Mouse (Mus musculus): Measurements from ENCODE around the gene Etl4. TPM values are rescaled to one million over a fixed set of nuclear protein-coding genes. Genes with fewer than 3 reads are reported as not detected.

The Etl4 gene
- polyA plus RNA-seq, 1 experiment from 2014 or later: 10.8 TPM

- Histone ChIP-seq H3K4me3 (ENCODE audit: low read length) (no peak overlapping the region), H3K9ac (ENCODE audit: low read length) (no peak overlapping the region), H3K9me3 (replicated peaks; ENCODE audit: control insufficient read depth, low read length) (no peaks in the 10 kb centered on the region), H3K4me2 (ENCODE audit: low read depth, low read length) (no peak overlapping the region), H3K27ac (ENCODE audit: low read length) (no peak overlapping the region), H3K27me3 (ENCODE audit: control insufficient read depth, insufficient read depth, low read length) (no peaks in the 10 kb centered on the region), H3K36me3 (ENCODE audit: control insufficient read depth, insufficient read depth) (no peaks in the 10 kb centered on the region), H3K4me1 (ENCODE audit: control insufficient read depth, insufficient read depth, low read length) (peaks cover 3% of the 10 kb centered on the region; the same call in 1 of the 2 replicates)
- ATAC-seq (replicated peaks; ENCODE audit: extremely low read depth, insufficient read depth, low FRiP score): no peak
- 26% methylated on average over 3 of the region's 3 CpGs for WGBS
These were observed 779.8 kb downstream of the Etl4 start for GRCm38 (mm10) chr2:20689389-20689788.

DNA sequence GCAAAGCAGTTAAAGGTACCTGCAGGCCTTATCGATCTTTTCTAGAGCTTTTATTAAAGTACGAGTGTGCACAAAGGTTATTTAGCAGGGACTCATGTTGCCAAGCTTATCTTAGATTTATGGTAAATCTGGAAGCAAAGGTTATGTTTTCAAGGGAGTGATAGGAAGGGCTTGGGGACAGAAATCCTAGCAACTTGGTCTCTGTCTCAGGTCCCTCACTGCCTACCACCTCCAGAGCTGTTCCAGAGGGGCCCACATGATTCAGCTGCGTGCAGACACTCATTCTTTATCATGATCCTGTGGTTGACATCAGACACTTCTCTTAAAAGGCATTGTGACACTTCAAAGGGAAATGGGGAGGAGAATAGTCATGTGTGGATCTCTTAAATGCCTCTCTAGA lies 783.3 kb downstream of the Etl4 start:
- Histone ChIP-seq H3K9ac (ENCODE audit: low read length) (no peak overlapping the region), H3K27ac (ENCODE audit: low read length) (no peak overlapping the region), H3K27me3 (ENCODE audit: control insufficient read depth, insufficient read depth, low read length) (no peaks in the 10 kb centered on the region), H3K9me3 (replicated peaks; ENCODE audit: control insufficient read depth, low read length) (no peaks in the 10 kb centered on the region), H3K4me3 (ENCODE audit: low read length) (no peak overlapping the region), H3K4me2 (ENCODE audit: low read depth, low read length) (no peak overlapping the region), H3K4me1 (ENCODE audit: control insufficient read depth, insufficient read depth, low read length) (peaks cover 3% of the 10 kb centered on the region; the same call in 1 of the 2 replicates), H3K36me3 (ENCODE audit: control insufficient read depth, insufficient read depth) (no peaks in the 10 kb centered on the region)
- ATAC-seq (replicated peaks; ENCODE audit: extremely low read depth, insufficient read depth, low FRiP score): no peak
- WGBS: 62% methylated on average over 3 of the region's 3 CpGs

DNA sequence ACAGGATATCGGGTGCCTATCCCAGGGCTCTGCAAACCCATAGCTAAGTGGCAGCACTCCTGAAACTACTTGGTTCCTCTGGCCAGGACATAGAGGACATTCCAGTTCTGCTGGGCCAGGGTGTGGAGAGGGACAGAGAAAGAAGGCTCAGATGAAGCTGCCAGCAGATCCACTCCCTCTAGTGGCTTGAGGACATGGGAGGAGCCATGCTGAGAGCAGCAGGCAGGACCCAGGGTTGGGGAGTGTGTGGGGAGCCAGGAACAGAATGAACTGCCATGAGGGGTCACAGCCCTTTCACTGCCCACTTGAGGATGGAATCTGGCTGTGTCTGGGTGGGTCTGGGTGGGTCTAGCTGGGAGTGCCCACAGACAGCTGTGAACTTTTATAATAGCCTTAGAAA lies 784.2 kb downstream of the Etl4 start:
- H3K27ac ChIP-seq (ENCODE audit: low read length): no peak overlapping the region
- H3K4me2 ChIP-seq (ENCODE audit: low read depth, low read length): no peak overlapping the region
- 84% methylated on average over 1 of the region's 1 CpGs for WGBS
- H3K9me3 ChIP-seq (replicated peaks; ENCODE audit: control insufficient read depth, low read length): no peaks in the 10 kb centered on the region
- no peaks in the 10 kb centered on the region for H3K36me3 ChIP-seq (ENCODE audit: control insufficient read depth, insufficient read depth)
- H3K9ac ChIP-seq (ENCODE audit: low read length): no peak overlapping the region
- H3K27me3 ChIP-seq (ENCODE audit: control insufficient read depth, insufficient read depth, low read length): no peaks in the 10 kb centered on the region
- no peak for ATAC-seq (replicated peaks; ENCODE audit: extremely low read depth, insufficient read depth, low FRiP score)
- H3K4me1 ChIP-seq (ENCODE audit: control insufficient read depth, insufficient read depth, low read length): peaks cover 3% of the 10 kb centered on the region; the same call in 1 of the 2 replicates
- no peak overlapping the region for H3K4me3 ChIP-seq (ENCODE audit: low read length)

- H3K9me3 ChIP-seq (replicated peaks; ENCODE audit: control insufficient read depth, low read length): no peaks in the 10 kb centered on the region
- H3K27me3 ChIP-seq (ENCODE audit: control insufficient read depth, insufficient read depth, low read length): no peaks in the 10 kb centered on the region
- no peak overlapping the region for H3K4me2 ChIP-seq (ENCODE audit: low read depth, low read length)
- H3K27ac ChIP-seq (ENCODE audit: low read length): no peak overlapping the region
- no peak overlapping the region for H3K9ac ChIP-seq (ENCODE audit: low read length)
- ATAC-seq (replicated peaks; ENCODE audit: extremely low read depth, insufficient read depth, low FRiP score): no peak
- no peak overlapping the region for H3K4me3 ChIP-seq (ENCODE audit: low read length)
- H3K36me3 ChIP-seq (ENCODE audit: control insufficient read depth, insufficient read depth): no peaks in the 10 kb centered on the region
- no peaks in the 10 kb centered on the region; the same call in 1 of the 2 replicates for H3K4me1 ChIP-seq (ENCODE audit: control insufficient read depth, insufficient read depth, low read length)
- 73% methylated on average over 1 of the region's 1 CpGs for WGBS
These were observed 788.1 kb downstream of the Etl4 start for GRCm38 (mm10) chr2:20697719-20698118.

- Histone ChIP-seq H3K4me1 (ENCODE audit: control insufficient read depth, insufficient read depth, low read length) (no peaks in the 10 kb centered on the region), H3K9ac (ENCODE audit: low read length) (no peak overlapping the region), H3K4me2 (ENCODE audit: low read depth, low read length) (no peak overlapping the region), H3K27me3 (ENCODE audit: control insufficient read depth, insufficient read depth, low read length) (no peaks in the 10 kb centered on the region), H3K4me3 (ENCODE audit: low read length) (no peak overlapping the region), H3K9me3 (replicated peaks; ENCODE audit: control insufficient read depth, low read length) (no peaks in the 10 kb centered on the region), H3K27ac (ENCODE audit: low read length) (no peak overlapping the region), H3K36me3 (ENCODE audit: control insufficient read depth, insufficient read depth) (no peaks in the 10 kb centered on the region; the same call in 1 of the 2 replicates)
- ATAC-seq (replicated peaks; ENCODE audit: extremely low read depth, insufficient read depth, low FRiP score): no peak
- WGBS: 60% methylated on average over 4 of the region's 4 CpGs
These were observed 795.5 kb downstream of the Etl4 start for GRCm38 (mm10) chr2:20705110-20705509.

- H3K36me3 ChIP-seq (ENCODE audit: control insufficient read depth, insufficient read depth): no peaks in the 10 kb centered on the region; the same call in 1 of the 2 replicates
- WGBS: 83% methylated on average over 7 of the region's 7 CpGs
- no peak for ATAC-seq (replicated peaks; ENCODE audit: extremely low read depth, insufficient read depth, low FRiP score)
- no peaks in the 10 kb centered on the region for H3K4me1 ChIP-seq (ENCODE audit: control insufficient read depth, insufficient read depth, low read length)
- H3K4me2 ChIP-seq (ENCODE audit: low read depth, low read length): no peak overlapping the region
- H3K9me3 ChIP-seq (replicated peaks; ENCODE audit: control insufficient read depth, low read length): no peaks in the 10 kb centered on the region
- no peaks in the 10 kb centered on the region for H3K27me3 ChIP-seq (ENCODE audit: control insufficient read depth, insufficient read depth, low read length)
- H3K9ac ChIP-seq (ENCODE audit: low read length): no peak overlapping the region
- H3K27ac ChIP-seq (ENCODE audit: low read length): no peak overlapping the region
- no peak overlapping the region for H3K4me3 ChIP-seq (ENCODE audit: low read length)
These were observed 801.0 kb downstream of the Etl4 start for GRCm38 (mm10) chr2:20710589-20710988.

- no peak for ATAC-seq (replicated peaks; ENCODE audit: extremely low read depth, insufficient read depth, low FRiP score)
- no peaks in the 10 kb centered on the region for H3K4me1 ChIP-seq (ENCODE audit: control insufficient read depth, insufficient read depth, low read length)
- H3K27ac ChIP-seq (ENCODE audit: low read length): no peak overlapping the region
- no peaks in the 10 kb centered on the region for H3K9me3 ChIP-seq (replicated peaks; ENCODE audit: control insufficient read depth, low read length)
- H3K4me3 ChIP-seq (ENCODE audit: low read length): no peak overlapping the region
- no peaks in the 10 kb centered on the region for H3K27me3 ChIP-seq (ENCODE audit: control insufficient read depth, insufficient read depth, low read length)
- no peak overlapping the region for H3K9ac ChIP-seq (ENCODE audit: low read length)
- 33% methylated on average over 2 of the region's 2 CpGs for WGBS
- H3K36me3 ChIP-seq (ENCODE audit: control insufficient read depth, insufficient read depth): no peaks in the 10 kb centered on the region; the same call in 1 of the 2 replicates
- no peak overlapping the region for H3K4me2 ChIP-seq (ENCODE audit: low read depth, low read length)
These were observed 801.4 kb downstream of the Etl4 start for GRCm38 (mm10) chr2:20711024-20711423.

DNA sequence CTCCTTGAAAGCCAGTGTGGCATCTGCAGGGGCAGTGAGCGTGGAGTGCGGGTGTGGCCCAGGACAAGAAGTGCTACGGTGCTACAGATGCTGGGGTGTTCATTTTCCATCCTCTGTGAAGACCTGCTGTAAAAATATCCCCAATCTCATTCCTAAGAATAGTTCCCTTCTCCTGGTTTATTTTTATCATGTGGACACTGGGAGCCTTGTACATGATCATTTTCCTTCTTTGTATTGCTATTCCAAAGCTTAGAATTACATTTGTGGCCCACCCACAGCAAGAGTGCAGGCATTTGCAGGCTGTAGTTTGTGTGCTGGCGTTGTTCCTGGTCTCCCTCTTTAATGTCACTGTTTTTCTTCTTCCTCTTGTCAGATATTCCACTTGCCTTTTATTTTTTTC lies 809.5 kb downstream of the Etl4 start:
- Histone ChIP-seq H3K4me3 (ENCODE audit: low read length) (no peak overlapping the region), H3K9me3 (replicated peaks; ENCODE audit: control insufficient read depth, low read length) (no peaks in the 10 kb centered on the region), H3K9ac (ENCODE audit: low read length) (no peak overlapping the region), H3K4me1 (ENCODE audit: control insufficient read depth, insufficient read depth, low read length) (peaks cover 17% of the 10 kb centered on the region; the same call in 1 of the 2 replicates), H3K27me3 (ENCODE audit: control insufficient read depth, insufficient read depth, low read length) (no peaks in the 10 kb centered on the region), H3K4me2 (ENCODE audit: low read depth, low read length) (peak overlapping the region; percentile 2), H3K27ac (ENCODE audit: low read length) (peak overlapping the region; percentile 70), H3K36me3 (ENCODE audit: control insufficient read depth, insufficient read depth) (no peaks in the 10 kb centered on the region)
- peak; percentile 61 for ATAC-seq (replicated peaks; ENCODE audit: extremely low read depth, insufficient read depth, low FRiP score)
- 42% methylated on average over 4 of the region's 4 CpGs for WGBS

DNA sequence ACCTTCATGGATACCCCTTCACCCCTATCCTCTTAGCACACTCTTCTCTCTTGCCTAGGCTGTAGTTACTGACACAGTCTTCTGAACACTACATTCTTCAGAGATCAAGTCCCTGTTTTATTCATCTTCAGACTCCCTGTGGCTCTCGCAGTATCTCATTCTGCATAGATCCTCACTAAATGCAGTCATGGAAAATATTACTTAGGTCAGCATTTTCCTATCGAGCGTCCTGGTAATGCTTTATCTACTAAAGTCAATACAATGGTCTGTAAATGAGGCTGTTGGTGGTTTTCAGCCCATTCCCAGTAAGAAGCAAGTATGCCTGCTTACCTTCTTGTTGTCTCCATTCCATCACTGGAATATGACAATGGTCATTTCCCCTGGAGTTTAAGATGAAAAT lies 811.5 kb downstream of the Etl4 start:
- Histone ChIP-seq H3K9ac (ENCODE audit: low read length) (no peak overlapping the region), H3K4me3 (ENCODE audit: low read length) (no peak overlapping the region), H3K36me3 (ENCODE audit: control insufficient read depth, insufficient read depth) (no peaks in the 10 kb centered on the region), H3K27me3 (ENCODE audit: control insufficient read depth, insufficient read depth, low read length) (no peaks in the 10 kb centered on the region), H3K9me3 (replicated peaks; ENCODE audit: control insufficient read depth, low read length) (no peaks in the 10 kb centered on the region), H3K4me1 (ENCODE audit: control insufficient read depth, insufficient read depth, low read length) (peaks cover 17% of the 10 kb centered on the region; the same call in 1 of the 2 replicates), H3K4me2 (ENCODE audit: low read depth, low read length) (no peak overlapping the region), H3K27ac (ENCODE audit: low read length) (no peak overlapping the region)
- 64% methylated on average over 3 of the region's 3 CpGs for whole genome bisulfite sequencing
- no peak for ATAC-seq (replicated peaks; ENCODE audit: extremely low read depth, insufficient read depth, low FRiP score)
